Mouse (Mus musculus): ENCODE results near the gene Rnf111. TPM values are rescaled to one million over a fixed set of nuclear protein-coding genes. Genes with fewer than 3 reads are reported as not detected.
"Not testable (repeated sequence)": the region's sequence is repeated elsewhere in the genome, so short reads cannot be mapped to it uniquely, and the experiment has no call there.

Rnf111 gene
- polyA plus RNA-seq (2017; shearing (Covaris generic)): 10 to 100 TPM; 22.9 to 28.5 TPM

- ATAC-seq: peak; percentile 87
Measured at GRCm38 (mm10) chr9:70503626-70504041, at the start of gene Rnf111. TSS of gene Rnf111 (minus strand) at chr9:70503725.

DNA sequence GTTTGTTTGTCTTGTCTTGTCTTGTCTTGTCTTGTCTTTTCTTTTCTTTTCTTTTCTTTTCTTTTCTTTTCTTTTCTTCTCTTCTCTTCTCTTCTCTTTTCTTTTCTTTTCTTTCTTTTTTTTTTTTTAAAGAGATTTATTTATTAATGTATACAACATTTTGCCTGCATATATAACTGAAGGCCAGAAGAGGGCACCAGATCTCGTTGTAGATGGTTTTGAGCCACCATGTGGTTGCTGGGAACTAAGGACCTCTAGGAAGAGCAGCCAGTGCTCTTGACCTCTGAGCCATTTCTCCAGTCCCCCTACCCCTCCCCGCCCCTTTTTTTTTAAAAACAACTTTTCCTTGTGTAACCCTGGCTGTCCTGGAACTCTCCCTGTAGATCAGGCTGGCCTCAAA is 48.7 kb upstream of the Rnf111 start:
- not testable (repeated sequence) for ATAC-seq

DNA sequence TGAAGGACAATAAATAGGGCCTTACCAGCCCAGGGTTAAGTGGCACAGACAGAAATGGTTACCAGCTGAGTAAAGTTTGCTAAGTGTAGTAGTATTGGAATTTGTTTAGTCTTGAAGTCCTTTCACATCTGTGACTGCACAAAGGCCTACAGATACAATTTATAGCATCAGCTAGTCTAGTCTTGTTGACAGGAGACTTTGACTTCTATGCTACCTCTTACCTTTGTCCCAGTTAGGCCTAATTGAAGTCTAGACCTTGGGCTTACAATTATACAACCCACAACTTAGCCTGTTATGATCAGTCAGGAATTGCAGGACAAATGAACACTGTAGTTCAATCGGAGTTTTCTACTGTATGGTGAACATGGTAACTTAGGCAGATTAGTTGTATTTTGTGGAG is 48.0 kb upstream of the Rnf111 start:
- ATAC-seq: no peak

GRCm38 (mm10) chr9:70548304-70548703 is 44.8 kb upstream of the Rnf111 start:
- no peak for ATAC-seq

DNA sequence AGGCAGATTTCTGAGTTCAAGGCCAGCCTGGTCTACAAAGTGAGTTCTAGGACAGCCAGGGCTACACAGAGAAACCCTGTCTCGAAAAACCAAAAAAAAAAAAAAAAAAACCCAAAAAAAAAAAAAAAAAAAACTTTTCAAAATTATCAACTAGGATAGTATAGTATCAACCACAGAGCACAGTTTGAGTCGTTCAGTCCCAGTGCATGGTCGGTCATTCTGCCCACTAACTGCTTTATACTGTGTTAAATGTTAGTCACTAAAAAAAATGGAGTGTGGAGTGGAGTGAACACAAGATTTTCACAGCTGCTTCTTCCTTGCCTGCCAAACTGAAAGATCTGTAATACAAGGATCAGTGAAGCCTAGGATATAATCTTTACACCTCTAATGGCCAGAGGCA is 43.1 kb upstream of the Rnf111 start:
- not testable (repeated sequence) for ATAC-seq

DNA sequence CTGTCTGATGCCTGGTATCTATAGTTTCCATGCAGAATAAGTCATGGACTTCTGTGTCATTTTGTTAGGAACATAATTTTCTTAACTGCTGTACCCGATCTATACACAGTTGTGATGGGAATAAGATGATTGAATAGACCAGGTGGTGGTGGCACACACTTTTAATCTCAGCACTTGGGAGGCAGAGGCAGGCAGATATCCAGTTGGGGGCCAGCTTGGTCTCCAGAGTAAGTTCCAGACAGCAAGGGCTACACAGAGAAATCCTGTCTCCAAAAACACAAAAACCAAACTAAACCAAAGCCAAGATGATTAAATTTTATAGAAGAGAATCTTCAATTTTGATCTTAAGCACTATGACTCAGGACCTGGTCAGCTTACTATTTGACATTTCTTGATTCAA is 41.3 kb upstream of the Rnf111 start:
- no peak for ATAC-seq

DNA sequence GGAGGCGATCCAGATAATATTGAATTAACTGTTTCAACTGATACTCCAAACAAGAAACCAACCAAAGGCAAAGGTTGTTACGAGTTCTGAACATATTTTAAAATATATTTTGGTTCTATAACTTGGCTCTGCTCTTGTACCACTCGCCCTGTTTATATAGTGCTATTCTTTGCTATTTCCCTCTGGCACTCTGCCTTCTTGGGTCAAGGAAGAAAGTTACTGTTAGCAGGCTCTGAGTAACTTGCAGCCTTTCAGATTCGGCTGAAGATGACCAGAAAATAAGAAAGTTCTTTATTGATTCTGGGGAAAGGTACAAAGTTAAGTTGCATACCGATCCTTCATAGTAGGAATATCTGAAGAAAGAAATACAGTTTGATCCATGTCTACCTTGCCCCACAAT is 40.5 kb upstream of the Rnf111 start:
- ATAC-seq: no peak

- ATAC-seq: peak; percentile 46
Measured at GRCm38 (mm10) chr9:70543048-70543880, 39.7 kb upstream of the Rnf111 start.

- peak; percentile 91 for ATAC-seq
Measured at GRCm38 (mm10) chr9:70542305-70543041, 38.9 kb upstream of the Rnf111 start, which contains the start of gene Sltm. TSS of gene Sltm (plus strand) at chr9:70542754.

DNA sequence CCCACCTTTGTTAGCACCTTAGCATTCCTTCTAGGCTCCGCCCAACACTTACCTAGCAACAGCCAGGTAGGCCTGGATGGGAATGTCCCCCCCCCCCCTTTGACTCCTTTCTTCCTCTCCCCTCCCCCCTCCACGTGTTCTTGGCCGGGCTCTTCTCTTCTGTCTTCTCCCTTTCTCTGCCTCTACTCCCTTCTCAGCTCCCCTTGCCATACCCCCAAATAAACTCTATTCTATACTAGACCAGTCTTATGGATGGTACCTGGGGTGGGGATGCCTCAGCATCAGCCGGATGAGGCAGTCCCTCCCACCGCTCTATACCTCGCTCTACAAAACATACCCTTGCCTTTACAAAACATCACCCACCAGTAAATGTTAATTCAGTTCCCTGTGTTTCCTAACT is 38.1 kb upstream of the Rnf111 start:
- ATAC-seq: no peak

DNA sequence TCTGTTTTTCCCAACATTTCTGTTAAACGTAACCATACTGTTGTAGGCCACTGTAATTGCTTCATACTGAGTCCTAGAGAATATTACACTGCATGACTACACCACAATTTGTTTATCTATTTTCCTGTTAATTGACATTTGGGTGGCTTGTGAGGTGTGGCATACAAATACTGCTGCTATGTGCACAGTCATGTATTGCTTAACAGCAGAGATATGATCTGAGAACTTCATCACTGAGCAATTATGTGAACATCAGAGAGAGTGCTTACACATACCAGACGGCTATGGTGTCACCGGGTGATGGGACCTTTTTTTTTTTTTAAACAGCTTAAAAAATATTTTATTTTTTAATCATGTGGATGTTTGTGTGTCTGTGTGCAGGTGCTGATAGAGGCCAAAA is 29.8 kb upstream of the Rnf111 start:
- ATAC-seq: no peak

- no peak for ATAC-seq
Measured at GRCm38 (mm10) chr9:70524366-70524765, 20.8 kb upstream of the Rnf111 start.

GRCm38 (mm10) chr9:70523813-70524212 is 20.3 kb upstream of the Rnf111 start:
- no peak for ATAC-seq

DNA sequence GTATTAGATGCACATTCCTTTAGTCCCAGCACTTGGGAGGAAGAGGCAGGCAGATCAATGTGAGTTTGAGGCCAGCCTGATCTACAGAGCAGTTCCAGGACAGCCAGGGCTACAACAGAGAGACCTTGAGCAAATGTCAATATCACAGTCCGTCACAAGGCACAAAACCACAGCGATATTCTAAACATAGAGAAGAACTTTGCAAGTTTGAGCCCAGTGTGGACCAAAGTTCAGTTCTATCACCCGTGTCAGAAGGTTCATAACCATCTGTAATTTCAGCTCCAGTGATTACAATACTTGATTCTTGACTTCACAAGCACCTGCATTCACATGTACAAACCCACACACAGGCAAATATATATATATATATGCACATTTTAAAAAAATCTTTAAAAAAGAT is 17.1 kb upstream of the Rnf111 start:
- no peak for ATAC-seq

- ATAC-seq: no peak
Measured at GRCm38 (mm10) chr9:70511681-70512080, 8.2 kb upstream of the Rnf111 start.

- ATAC-seq: peak; percentile 43
Measured at GRCm38 (mm10) chr9:70510998-70511583, 7.6 kb upstream of the Rnf111 start.

DNA sequence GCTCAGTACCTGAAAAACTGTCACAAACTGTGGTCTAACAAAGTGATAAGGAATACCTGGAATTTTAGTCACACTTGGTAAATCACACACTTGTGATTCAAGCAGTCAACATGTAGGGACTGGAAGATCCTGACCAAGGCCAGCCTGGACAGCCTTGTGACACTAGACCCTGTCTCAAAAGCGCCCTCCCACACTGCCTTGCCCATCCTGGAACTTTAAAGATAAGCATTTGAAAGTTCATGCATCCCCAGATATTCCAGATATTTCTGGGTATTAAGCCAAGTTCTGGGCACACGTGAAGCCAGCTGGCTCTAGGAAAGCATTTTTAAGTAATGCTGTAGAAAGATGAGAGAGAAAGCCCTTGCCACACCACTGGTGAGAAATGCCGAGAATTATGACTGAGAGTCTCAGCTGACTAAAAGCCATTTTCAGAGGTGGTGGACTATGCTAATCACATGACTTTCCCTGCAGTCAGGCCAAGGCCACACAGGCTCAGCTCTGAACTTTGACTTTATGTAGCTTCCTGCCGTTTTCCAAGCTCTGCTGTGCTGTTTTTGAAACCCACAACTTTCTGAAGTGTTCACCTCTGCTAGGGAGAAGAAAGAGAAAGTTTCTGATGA is 6.5 kb upstream of the Rnf111 start:
- ATAC-seq: no peak

DNA sequence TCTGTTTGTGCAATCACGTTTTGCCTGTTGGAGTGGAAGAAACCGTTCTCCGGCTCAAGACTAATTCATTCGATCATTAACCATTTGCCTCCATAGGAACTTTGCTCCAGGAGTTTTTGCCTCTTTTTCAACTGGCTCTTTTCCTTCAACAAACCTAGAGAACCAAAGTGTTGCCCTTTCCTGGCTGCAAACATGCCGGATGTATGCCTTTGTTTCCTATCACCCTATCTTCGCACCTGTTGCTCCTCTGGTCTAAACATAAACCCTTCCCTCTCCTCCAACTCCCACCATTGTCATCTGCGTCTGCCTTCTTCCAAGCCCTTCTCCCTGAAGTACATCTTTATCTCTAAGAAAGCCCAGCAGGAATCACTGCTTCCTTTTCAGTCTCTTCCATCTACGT is 3.3 kb upstream of the Rnf111 start:
- ATAC-seq: no peak

DNA sequence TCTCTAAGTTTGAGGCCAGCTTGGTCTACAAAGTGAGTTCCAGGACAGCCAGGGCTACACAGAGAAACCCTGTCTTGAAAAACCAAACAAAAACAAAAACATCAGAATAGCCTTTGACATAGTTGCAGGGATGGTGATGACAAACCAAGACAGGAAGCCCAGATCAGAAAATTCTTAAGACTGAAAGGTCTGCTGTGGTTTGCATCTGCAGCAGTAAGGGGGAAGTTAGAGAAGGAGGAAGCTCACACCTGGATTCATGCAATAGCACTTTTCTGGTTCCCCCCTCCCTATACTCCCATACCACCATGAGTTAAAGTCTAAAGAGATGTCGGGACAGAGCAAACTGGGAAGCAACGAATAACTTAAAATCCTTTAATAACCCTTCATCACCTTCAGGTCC is 2.7 kb upstream of the Rnf111 start:
- no peak for ATAC-seq

GRCm38 (mm10) chr9:70503015-70503603 is 416 bp downstream of the Rnf111 start:
- peak; percentile 38 for ATAC-seq

DNA sequence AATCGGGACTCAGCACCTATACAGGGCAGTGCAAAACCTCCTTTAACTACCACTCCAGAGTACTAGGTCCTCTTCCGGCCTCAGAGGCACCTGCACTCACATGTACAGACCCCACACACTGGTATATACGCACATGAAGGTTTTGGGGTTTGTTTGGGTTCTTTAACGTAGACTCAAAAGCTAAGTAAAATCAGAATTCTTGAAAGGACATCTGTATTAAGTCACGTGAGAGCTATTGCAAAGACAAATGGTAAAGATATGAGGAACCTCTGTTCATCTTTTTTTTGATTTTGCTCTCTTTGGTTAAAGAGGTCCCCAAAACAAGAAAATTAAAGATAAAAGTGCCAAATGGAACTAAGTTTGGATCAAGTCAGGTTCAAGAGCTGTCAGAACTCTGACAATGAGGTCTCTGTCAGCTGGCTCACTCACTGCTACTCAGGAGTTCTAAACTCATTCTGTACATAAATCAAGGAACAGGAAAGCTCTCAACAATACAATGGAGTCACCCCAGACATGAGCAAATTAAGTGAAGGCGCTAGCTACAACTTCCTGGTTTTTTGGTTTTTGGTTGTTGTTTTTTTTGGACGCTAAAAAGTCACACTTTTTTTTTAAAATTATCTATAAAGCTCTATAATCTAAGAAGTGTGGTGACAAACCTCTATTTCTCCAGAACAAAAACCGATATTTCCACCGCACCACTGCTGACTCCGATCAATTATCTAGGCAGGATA is 1.1 kb downstream of the Rnf111 start:
- no peak for ATAC-seq

DNA sequence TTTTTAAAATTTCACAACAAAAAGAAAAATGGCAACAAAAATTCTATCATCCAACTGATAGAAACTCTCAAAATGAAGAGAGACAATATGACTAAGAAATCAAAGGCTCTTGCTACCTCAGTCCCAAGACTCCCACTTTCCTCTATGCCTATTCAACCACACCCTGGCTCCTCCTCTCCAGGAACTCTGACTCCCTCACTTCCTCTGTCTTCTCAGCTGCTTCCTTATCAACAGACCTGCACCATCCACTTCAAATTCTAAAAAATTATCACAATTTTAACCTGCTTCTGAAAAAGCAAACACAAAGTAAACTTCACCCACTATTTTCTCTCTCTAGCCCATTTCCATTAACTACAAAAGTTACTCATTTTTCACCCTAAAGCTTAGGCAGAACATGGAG is 6.5 kb downstream of the Rnf111 start:
- ATAC-seq: no peak

Measured in CD4-positive, CD25-positive, alpha-beta regulatory T cell, adult 4 months (primary cell).